Mouse (Mus musculus): ENCODE measurements around the gene Kdm1a.

Kdm1a gene

GRCm38 (mm10) chr4:136526412-136526811 is 76.1 kb downstream of the Kdm1a start:
- no peak for DNase-seq (ENCODE audit: low spot score in 2 of 2)

GRCm38 (mm10) chr4:136524309-136524708 is 78.2 kb downstream of the Kdm1a start:
- no peak for DNase-seq (ENCODE audit: low spot score in 2 of 2)

GRCm38 (mm10) chr4:136521898-136522297 is 80.6 kb downstream of the Kdm1a start:
- DNase-seq (ENCODE audit: low spot score in 2 of 2) = no peak

- DNase-seq (ENCODE audit: low spot score in 2 of 2) = no peak
Measured at GRCm38 (mm10) chr4:136519866-136520265, 82.7 kb downstream of the Kdm1a start.

GRCm38 (mm10) chr4:136518576-136518975 is 83.9 kb downstream of the Kdm1a start:
- no peak for DNase-seq (ENCODE audit: low spot score in 2 of 2)

GRCm38 (mm10) chr4:136518141-136518540 is 84.4 kb downstream of the Kdm1a start:
- no peak for DNase-seq (ENCODE audit: low spot score in 2 of 2)

GRCm38 (mm10) chr4:136512905-136513304 is 89.6 kb downstream of the Kdm1a start:
- DNase-seq (ENCODE audit: low spot score in 2 of 2) = no peak

- DNase-seq (ENCODE audit: low spot score in 2 of 2) = no peak
Measured at GRCm38 (mm10) chr4:136511708-136512107, 90.8 kb downstream of the Kdm1a start.

GRCm38 (mm10) chr4:136509857-136510256 is 92.7 kb downstream of the Kdm1a start:
- DNase-seq (ENCODE audit: low spot score in 2 of 2) = no peak

- no peak for DNase-seq (ENCODE audit: low spot score in 2 of 2)
Measured at GRCm38 (mm10) chr4:136505426-136506215, 96.9 kb downstream of the Kdm1a start.

All from right cerebral cortex, postnatal 36 days (tissue).